Mouse (Mus musculus) neural tube, embryonic 14.5 days (tissue): ENCODE measurements around the gene Mlf1. TPM values are rescaled to one million over a fixed set of nuclear protein-coding genes. Genes with fewer than 3 reads are reported as not detected.

Experiments
- ATAC-seq: fragments of 200-750 bp; cut with Nextera tagmentation; 2 replicates; pipeline ENCODE4 v1.8.0; 2017; ENCODE audit warnings: low read depth, mild to moderate bottlenecking, moderate TSS enrichment, moderate library complexity
- H3K27ac ChIP-seq: fragments of 300-500 bp; sonication (generic); 2 replicates; pipeline ENCODE4 v1.5.1; 2014; ENCODE audit warnings: low read depth, mild to moderate bottlenecking, control low read depth, low read length, moderate library complexity, mixed read lengths
- H3K27me3 ChIP-seq: fragments of 300-500 bp; sonication (generic); 2 replicates; pipeline ENCODE4 v1.6.1; 2014; ENCODE audit warnings: low read length; ENCODE audit not compliant: control insufficient read depth, insufficient read depth
- H3K36me3 ChIP-seq: fragments of 300-500 bp; sonication (generic); 2 replicates; pipeline ENCODE4 v1.6.1; 2014; ENCODE audit warnings: low read length, mixed read lengths; ENCODE audit not compliant: control insufficient read depth, insufficient read depth
- H3K4me1 ChIP-seq: fragments of 300-500 bp; sonication (generic); 2 replicates; pipeline ENCODE4 v1.6.1; 2014; ENCODE audit warnings: low read length; ENCODE audit not compliant: control insufficient read depth, insufficient read depth
- H3K4me2 ChIP-seq: fragments of 300-500 bp; sonication (generic); 2 replicates; pipeline ENCODE4 v1.6.1; 2014; ENCODE audit warnings: mild to moderate bottlenecking, low read depth, low read length, control low read depth
- H3K4me3 ChIP-seq: fragments of 300-500 bp; sonication (generic); 2 replicates; pipeline ENCODE4 v1.5.1; 2014; ENCODE audit warnings: low read depth, low read length, control low read depth, mixed read lengths
- H3K9ac ChIP-seq: fragments of 300-500 bp; sonication (generic); replicated peaks from 2 replicates; pipeline ENCODE4 v1.6.1; 2014; ENCODE audit warnings: low read depth, mild to moderate bottlenecking, control low read depth, low read length, mixed read lengths
- H3K9me3 ChIP-seq: fragments of 300-500 bp; sonication (generic); 2 replicates; pipeline ENCODE4 v1.6.1; 2016; ENCODE audit warnings: low read length; ENCODE audit not compliant: control insufficient read depth
- WGBS: fragments of 180-500 bp; shearing (Covaris S2); extraction: QIAGEN DNeasy Blood & Tissue Kit; methylation state at CpG from one replicate; pipeline ENCODE4 v1.1.7; 2014; 5-methylcytosine and 5-hydroxymethylcytosine counted together
- polyA plus RNA-seq: library from polyadenylated mRNA; unstranded; fragments of >200 nt; fragmentation: Nextera tagmentation; extraction: Ambion mirVana; gene quantifications from 2 replicates; pipeline ENCODE4 v1.2.1, GENCODE M21; 2014

Gene Mlf1
- polyA plus RNA-seq, 1 experiment from 2014 or later, result 16.2 TPM

- peak; percentile 79 for ATAC-seq
- WGBS, result 32% methylated on average over 8 of the region's 8 CpGs
Measured at GRCm38 (mm10) chr3:67429338-67429998, 55.6 kb downstream of the Mlf1 start.

GRCm38 (mm10) chr3:67429999-67430380, 56.1 kb downstream of the Mlf1 start, which contains the start of gene Gfm1:
Gfm1 (plus strand) TSS chr3:67430096.
- Histone ChIP-seq H3K4me3 (peak within 1 kb of the TSS; percentile 94), H3K9me3 (no peaks in the 10 kb centered on the region), H3K27ac (no peak within 1 kb of the TSS), H3K4me2 (peak within 1 kb of the TSS; percentile 84), H3K36me3 (peaks cover 11% of the 10 kb centered on the region), H3K27me3 (no peaks in the 10 kb centered on the region), H3K9ac (peak within 1 kb of the TSS; percentile 82), H3K4me1 (peaks cover 6% of the 10 kb centered on the region)
- whole genome bisulfite sequencing, result 0% methylated on average over 24 of the region's 24 CpGs
- ATAC-seq, result peak; percentile 98

More at GRCm38 (mm10) chr3:67429338-67429998, 55.6 kb downstream of the Mlf1 start:
- Histone ChIP-seq H3K4me1 (peaks cover 6% of the 10 kb centered on the region), H3K4me2 (peak overlapping the region; percentile 84; the same call in 1 of the 2 replicates), H3K4me3 (peak overlapping the region; percentile 94), H3K9me3 (no peaks in the 10 kb centered on the region), H3K9ac (no peak overlapping the region; the same call in 1 of the 2 replicates), H3K27ac (no peak overlapping the region), H3K36me3 (peaks cover 10% of the 10 kb centered on the region), H3K27me3 (no peaks in the 10 kb centered on the region)

- no peak overlapping the region for H3K9ac ChIP-seq
- no peaks in the 10 kb centered on the region for H3K9me3 ChIP-seq
- 97% methylated on average over 6 of the region's 6 CpGs for WGBS
- ATAC-seq, result no peak
- peaks cover 6% of the 10 kb centered on the region for H3K4me1 ChIP-seq
- H3K4me3 ChIP-seq, result no peak overlapping the region
- no peak overlapping the region for H3K4me2 ChIP-seq
- peaks cover 36% of the 10 kb centered on the region for H3K36me3 ChIP-seq
- no peaks in the 10 kb centered on the region for H3K27me3 ChIP-seq
- no peak overlapping the region for H3K27ac ChIP-seq
Measured at GRCm38 (mm10) chr3:67434011-67434410, 60.1 kb downstream of the Mlf1 start.

GRCm38 (mm10) chr3:67447143-67447542, 73.2 kb downstream of the Mlf1 start:
- no peak for ATAC-seq
- 98% methylated on average over 2 of the region's 2 CpGs for WGBS
- no peaks in the 10 kb centered on the region for H3K4me1 ChIP-seq
- no peak overlapping the region for H3K4me2 ChIP-seq
- no peaks in the 10 kb centered on the region for H3K27me3 ChIP-seq
- H3K9me3 ChIP-seq, result no peaks in the 10 kb centered on the region
- no peak overlapping the region for H3K27ac ChIP-seq
- H3K4me3 ChIP-seq, result no peak overlapping the region
- H3K9ac ChIP-seq, result no peak overlapping the region
- H3K36me3 ChIP-seq, result peaks cover 25% of the 10 kb centered on the region

Other genes with a start within 250 kb of the Mlf1 start
- gene Gm17402, start 1.1 kb downstream of the Mlf1 start, polyA plus RNA-seq, result not detected in 2 replicates
- gene Gfm1, start 56.0 kb downstream of the Mlf1 start, polyA plus RNA-seq, result 31.3 and 38.1 TPM in 2 replicates
- 271 and 279 TPM in 2 replicates for gene Lxn, start 89.8 kb downstream of the Mlf1 start, polyA plus RNA-seq
- 2.3 and 2.7 TPM in 2 replicates for gene Rarres1, start 141.4 kb downstream of the Mlf1 start, polyA plus RNA-seq
- 30.6 and 40.1 TPM in 2 replicates for gene Mfsd1, start 208.6 kb downstream of the Mlf1 start, polyA plus RNA-seq